In the genomic region with DNA sequence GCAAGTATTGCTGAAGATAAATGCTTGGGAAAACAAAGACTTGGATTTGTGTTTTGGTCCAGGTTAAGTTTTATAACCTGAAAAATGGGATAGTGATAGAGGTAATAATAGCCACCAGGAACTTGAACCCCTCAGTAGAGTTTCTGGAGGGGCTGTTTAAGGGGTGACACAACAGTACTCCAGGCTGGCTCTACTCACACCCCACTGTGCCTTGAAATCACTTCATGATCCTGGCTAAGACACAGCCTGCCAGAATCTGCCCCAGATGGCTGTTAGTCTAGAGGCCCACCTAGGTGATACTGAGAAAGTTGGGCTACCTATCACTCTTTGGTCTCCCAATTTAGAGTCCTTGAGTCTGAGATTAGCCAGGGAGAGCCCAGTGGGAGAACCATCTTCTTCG, we compare ENCODE assay signal across 12 mouse cellular contexts. TPM values are rescaled to one million over a fixed set of nuclear protein-coding genes. Genes with fewer than 3 reads are reported as not detected.
DNase-seq lines count a peak whose midpoint lies in the region; ATAC-seq and TF ChIP-seq lines count a peak whose summit lies in the region.
"Had no signal": no experiment of that assay in that cellular context is flagged by ENCODE, and none has a peak within 500 bp of the region (broad histone marks: within the 10 kb centered on the region; RNA-seq: fewer than 3 reads in every experiment).

No protein-coding gene starts in this region.

- no peaks in the 10 kb centered on the region for H3K9me3 ChIP-seq in neural tube, embryonic 11.5 days (ENCODE audit: control insufficient read depth, low read length)
- no peaks in the 10 kb centered on the region for H3K9me3 ChIP-seq in hindbrain, embryonic 10.5 days
- no peaks in the 10 kb centered on the region for H3K9me3 ChIP-seq in midbrain, embryonic 12.5 days
- H3K9me3 ChIP-seq in kidney, embryonic 16.5 days (ENCODE audit: low read length) = no peaks in the 10 kb centered on the region
- H3K9me3 ChIP-seq: liver, embryonic 13.5 days had no signal

- H3K27ac ChIP-seq in neural tube, embryonic 11.5 days (ENCODE audit: low read depth, low read length) = no peak overlapping the region
- H3K27ac ChIP-seq in hindbrain, embryonic 10.5 days = no peak overlapping the region; the same call in 1 of the 2 replicates
- 0 out of 2 replicates have a peak overlapping the region, but pooled peaks have one; percentile 15 for H3K27ac ChIP-seq in midbrain, embryonic 12.5 days (replicated peaks)
- H3K27ac ChIP-seq in gastrocnemius, adult 2 months = no peak overlapping the region
- H3K27ac ChIP-seq in kidney, embryonic 16.5 days (ENCODE audit: low read length) = no peak overlapping the region
- H3K27ac ChIP-seq: heart, adult 2 months; liver, embryonic 13.5 days had no signal

- no peak for ATAC-seq in neural tube, embryonic 11.5 days (ENCODE audit: insufficient read depth, low FRiP score, low TSS enrichment)
- no peak for ATAC-seq in midbrain, embryonic 12.5 days (ENCODE audit: low FRiP score, low read depth)
- no peak for ATAC-seq in kidney, embryonic 16.5 days (ENCODE audit: low FRiP score, low TSS enrichment)

- peak overlapping the region; percentile 64 for H3K4me3 ChIP-seq in neural tube, embryonic 11.5 days (ENCODE audit: low read depth, low read length)
- H3K4me3 ChIP-seq in hindbrain, embryonic 10.5 days = peak overlapping the region; percentile 72
- peak overlapping the region; percentile 81 for H3K4me3 ChIP-seq in midbrain, embryonic 12.5 days
- no peak overlapping the region for H3K4me3 ChIP-seq in gastrocnemius, adult 2 months
- H3K4me3 ChIP-seq in kidney, embryonic 16.5 days (ENCODE audit: low read length) = no peak overlapping the region
- H3K4me3 ChIP-seq: heart, adult 2 months; liver, embryonic 13.5 days had no signal

- intact Hi-C loops in heart, postnatal 25 days (cut with DNase I) = no loop called here
- intact Hi-C loops in gastrocnemius, adult 2 months (cut with DNase I) = no loop called here

- H3K4me1 ChIP-seq in neural tube, embryonic 11.5 days (ENCODE audit: control insufficient read depth, insufficient read depth, low read length) = no peaks in the 10 kb centered on the region
- peaks cover 32% of the 10 kb centered on the region for H3K4me1 ChIP-seq in hindbrain, embryonic 10.5 days (replicated peaks)
- peaks cover 35% of the 10 kb centered on the region for H3K4me1 ChIP-seq in midbrain, embryonic 12.5 days
- peaks cover 6% of the 10 kb centered on the region for H3K4me1 ChIP-seq in kidney, embryonic 16.5 days (ENCODE audit: insufficient read depth, low read length)
- H3K4me1 ChIP-seq: liver, embryonic 13.5 days had no signal

- H3K36me3 ChIP-seq in neural tube, embryonic 11.5 days (ENCODE audit: control insufficient read depth, insufficient read depth, low read length) = no peaks in the 10 kb centered on the region
- no peaks in the 10 kb centered on the region for H3K36me3 ChIP-seq in hindbrain, embryonic 10.5 days
- H3K36me3 ChIP-seq in midbrain, embryonic 12.5 days = no peaks in the 10 kb centered on the region
- H3K36me3 ChIP-seq in kidney, embryonic 16.5 days (ENCODE audit: insufficient read depth, low read length) = no peaks in the 10 kb centered on the region
- H3K36me3 ChIP-seq: liver, embryonic 13.5 days had no signal

- no peak for TF ChIP-seq CTCF in gastrocnemius, adult 2 months (IDR thresholded peaks at IDR 0.05)

- H3K27me3 ChIP-seq in neural tube, embryonic 11.5 days (ENCODE audit: control insufficient read depth, insufficient read depth, low read length) = no peaks in the 10 kb centered on the region; the same call in 1 of the 2 replicates
- H3K27me3 ChIP-seq in hindbrain, embryonic 10.5 days (ENCODE audit: insufficient read depth, poor library complexity, severe bottlenecking) = peaks cover 21% of the 10 kb centered on the region
- 0 out of 2 replicates have a peak, but pooled peaks cover 6% of the 10 kb centered on the region for H3K27me3 ChIP-seq in midbrain, embryonic 12.5 days
- H3K27me3 ChIP-seq in kidney, embryonic 16.5 days (ENCODE audit: insufficient read depth, low read length) = peaks cover 22% of the 10 kb centered on the region

- no peak for DNase-seq in neural tube, embryonic 11.5 days (ENCODE audit: low spot score)
- DNase-seq in neural tube, embryonic 10.5 days (ENCODE audit: extremely low spot score, low spot score) = no peak
- DNase-seq in hindbrain, embryonic 10.5 days (ENCODE audit: low spot score) = no peak
- no peak for DNase-seq in retina, embryonic 14.5 days (ENCODE audit: low spot score)
- DNase-seq in heart, postnatal 25 days (ENCODE audit: low spot score) = no peak
- no peak for DNase-seq in gastrocnemius, adult 2 months
- DNase-seq: adrenal gland, adult 8-10 months; heart, adult 2 months; liver, embryonic 13.5 days had no signal

- no peak overlapping the region; the same call in 1 of the 2 replicates for H3K9ac ChIP-seq in neural tube, embryonic 11.5 days (ENCODE audit: low read length)
- H3K9ac ChIP-seq in midbrain, embryonic 12.5 days (replicated peaks) = peak overlapping the region; percentile 86
- H3K9ac ChIP-seq in kidney, embryonic 16.5 days (replicated peaks; ENCODE audit: low read length) = no peak overlapping the region
- H3K9ac ChIP-seq: liver, embryonic 13.5 days had no signal

- H3K4me2 ChIP-seq in neural tube, embryonic 11.5 days (ENCODE audit: low read depth) = peak overlapping the region; percentile 72
- peak overlapping the region; percentile 66 for H3K4me2 ChIP-seq in midbrain, embryonic 12.5 days (replicated peaks)
- H3K4me2 ChIP-seq in kidney, embryonic 16.5 days (replicated peaks; ENCODE audit: low read depth, low read length) = no peak overlapping the region
- H3K4me2 ChIP-seq: liver, embryonic 13.5 days had no signal

- WGBS in neural tube, embryonic 11.5 days = 86% methylated on average over 1 of the region's 1 CpGs
- 74% methylated on average over 1 of the region's 1 CpGs for WGBS in hindbrain, embryonic 10.5 days
- WGBS in midbrain, embryonic 12.5 days = 78% methylated on average over 1 of the region's 1 CpGs
- 72% methylated on average over 1 of the region's 1 CpGs for WGBS in kidney, embryonic 16.5 days

RNA-seq across cellular contexts. Expression of a gene that starts 1.2 kb away (rescaled TPM):
- 50.4 and 53.8 TPM in 2 replicates for polyA plus RNA-seq in neural tube, embryonic 11.5 days (2014; fragmentation: Nextera tagmentation; extraction: Ambion mirVana)
- 19.0 and 54.8 TPM in 2 replicates for polyA plus RNA-seq in hindbrain, embryonic 10.5 days (2016; fragmentation: Nextera tagmentation; extraction: Ambion mirVana)
- 62.6 and 63.4 TPM in 2 replicates for polyA plus RNA-seq in midbrain, embryonic 12.5 days (2016; fragmentation: Nextera tagmentation; extraction: Ambion mirVana)
- not detected for total RNA-seq in heart, postnatal 25 days (2021)
- not detected for total RNA-seq in gastrocnemius, adult 2 months (2021)
- polyA plus RNA-seq in kidney, embryonic 16.5 days (2015; fragmentation: Nextera tagmentation; extraction: Ambion mirVana) = 0.91 and 2.2 TPM in 2 replicates
- total RNA-seq: heart, adult 2 months had no signal

RNA-seq across cellular contexts. Expression of a gene that starts 15.0 kb away (rescaled TPM):
- 85.4 and 86.7 TPM in 2 replicates for polyA plus RNA-seq in neural tube, embryonic 11.5 days (2014; fragmentation: Nextera tagmentation; extraction: Ambion mirVana)
- polyA plus RNA-seq in hindbrain, embryonic 10.5 days (2016; fragmentation: Nextera tagmentation; extraction: Ambion mirVana) = 89.2 and 93.3 TPM in 2 replicates
- polyA plus RNA-seq in midbrain, embryonic 12.5 days (2016; fragmentation: Nextera tagmentation; extraction: Ambion mirVana) = 77.3 and 82.3 TPM in 2 replicates
- 10 to 100 TPM; 21.0 to 21.6 TPM for total RNA-seq in heart, postnatal 25 days (2021)
- 10 to 100 TPM; 32.4 to 38.2 TPM for total RNA-seq in gastrocnemius, adult 2 months (2021)
- 95.6 and 99.2 TPM in 2 replicates for polyA plus RNA-seq in kidney, embryonic 16.5 days (2015; fragmentation: Nextera tagmentation; extraction: Ambion mirVana)

RNA-seq across cellular contexts. Expression of a gene that starts 32.9 kb away (rescaled TPM):
- polyA plus RNA-seq in neural tube, embryonic 11.5 days (2014; fragmentation: Nextera tagmentation; extraction: Ambion mirVana) = 12.7 and 13.9 TPM in 2 replicates
- polyA plus RNA-seq in hindbrain, embryonic 10.5 days (2016; fragmentation: Nextera tagmentation; extraction: Ambion mirVana) = 10.4 and 10.8 TPM in 2 replicates
- polyA plus RNA-seq in midbrain, embryonic 12.5 days (2016; fragmentation: Nextera tagmentation; extraction: Ambion mirVana) = 11.2 and 13.0 TPM in 2 replicates
- 100 to 1,000 TPM; 174 to 182 TPM for total RNA-seq in heart, postnatal 25 days (2021)
- total RNA-seq in gastrocnemius, adult 2 months (2021) = 100 to 1,000 TPM in 1 of 2 experiments, 10 to 100 TPM in 1; 73.8 to 106 TPM
- 11.3 and 11.7 TPM in 2 replicates for polyA plus RNA-seq in kidney, embryonic 16.5 days (2015; fragmentation: Nextera tagmentation; extraction: Ambion mirVana)

RNA-seq across cellular contexts. Expression of a gene that starts 41.7 kb away (rescaled TPM):
- 0.50 and 0.52 TPM in 2 replicates for polyA plus RNA-seq in neural tube, embryonic 11.5 days (2014; fragmentation: Nextera tagmentation; extraction: Ambion mirVana)
- polyA plus RNA-seq in hindbrain, embryonic 10.5 days (2016; fragmentation: Nextera tagmentation; extraction: Ambion mirVana) = 0.75 and 0.81 TPM in 2 replicates
- 0.30 and 0.45 TPM in 2 replicates for polyA plus RNA-seq in midbrain, embryonic 12.5 days (2016; fragmentation: Nextera tagmentation; extraction: Ambion mirVana)
- 100 to 1,000 TPM; 374 to 418 TPM for total RNA-seq in heart, postnatal 25 days (2021)
- total RNA-seq in gastrocnemius, adult 2 months (2021) = 100 to 1,000 TPM; 424 to 437 TPM
- polyA plus RNA-seq in kidney, embryonic 16.5 days (2015; fragmentation: Nextera tagmentation; extraction: Ambion mirVana) = 2.8 and 3.3 TPM in 2 replicates

RNA-seq across cellular contexts. Expression of a gene that starts 52.6 kb away (rescaled TPM):
- 0.28 and 0.37 TPM in 2 replicates for polyA plus RNA-seq in neural tube, embryonic 11.5 days (2014; fragmentation: Nextera tagmentation; extraction: Ambion mirVana)
- polyA plus RNA-seq in hindbrain, embryonic 10.5 days (2016; fragmentation: Nextera tagmentation; extraction: Ambion mirVana) = not detected in 2 replicates
- polyA plus RNA-seq in midbrain, embryonic 12.5 days (2016; fragmentation: Nextera tagmentation; extraction: Ambion mirVana) = not detected in 2 replicates
- not detected for total RNA-seq in heart, postnatal 25 days (2021)
- total RNA-seq in gastrocnemius, adult 2 months (2021) = not detected
- polyA plus RNA-seq in kidney, embryonic 16.5 days (2015; fragmentation: Nextera tagmentation; extraction: Ambion mirVana) = 43.8 and 46.4 TPM in 2 replicates
- total RNA-seq: adrenal gland, adult 8-10 months; heart, adult 2 months; left cerebral cortex, postnatal 25 days had no signal
- polyA plus RNA-seq: heart, adult 2 months; liver, embryonic 13.5 days had no signal

Comparison
In these comparisons a context has a peak if more than half of its experiments do, and no peak if none do; other contexts are left out.
1. H3K4me3 ChIP-seq: peak in neural tube, embryonic 11.5 days (single experiment), hindbrain, embryonic 10.5 days (single experiment) and midbrain, embryonic 12.5 days (single experiment); none in gastrocnemius, adult 2 months (single experiment) and kidney, embryonic 16.5 days (single experiment).